Mouse (Mus musculus) hindbrain, postnatal 0 days (tissue): Measurements from ENCODE around the gene Mfap3. TPM values are rescaled to one million over a fixed set of nuclear protein-coding genes. Genes with fewer than 3 reads are reported as not detected.

Source experiments
- ATAC-seq: fragments of 200-750 bp; cut with Nextera tagmentation; 2 replicates; pipeline ENCODE4 v1.8.0; 2017; ENCODE audit warnings: mild to moderate bottlenecking, moderate TSS enrichment, moderate library complexity
- DNase-seq: peaks from one replicate; pipeline ENCODE4 v3.0.0-alpha.2; 2015; ENCODE audit warnings: low spot score
- H3K27ac ChIP-seq: fragments of 300-500 bp; sonication (generic); 2 replicates; pipeline ENCODE4 v1.5.1; 2014; ENCODE audit warnings: mild to moderate bottlenecking
- H3K27me3 ChIP-seq: fragments of 300-500 bp; sonication (generic); 2 replicates; pipeline ENCODE4 v1.6.1; 2014; ENCODE audit warnings: low read length, mixed read lengths; ENCODE audit not compliant: insufficient read depth
- H3K36me3 ChIP-seq: fragments of 300-500 bp; sonication (generic); 2 replicates; pipeline ENCODE4 v1.6.1; 2014; ENCODE audit warnings: low read length, mixed read lengths; ENCODE audit not compliant: insufficient read depth
- H3K4me1 ChIP-seq: fragments of 300-500 bp; sonication (generic); 2 replicates; pipeline ENCODE4 v1.6.1; 2014; ENCODE audit warnings: antibody characterized with exemption, low read length, mixed read lengths; ENCODE audit not compliant: insufficient read depth
- H3K4me2 ChIP-seq: fragments of 300-500 bp; sonication (generic); 2 replicates; pipeline ENCODE4 v1.6.1; 2014; ENCODE audit warnings: low read depth, mild to moderate bottlenecking, low read length, moderate library complexity, mixed read lengths
- H3K4me3 ChIP-seq: fragments of 300-500 bp; sonication (generic); 2 replicates; pipeline ENCODE4 v1.5.1; 2014; ENCODE audit warnings: low read length
- H3K9ac ChIP-seq: fragments of 300-500 bp; sonication (generic); replicated peaks from 2 replicates; pipeline ENCODE4 v1.6.1; 2014; ENCODE audit warnings: mild to moderate bottlenecking, low read length, moderate library complexity, mixed read lengths
- H3K9me3 ChIP-seq: fragments of 300-500 bp; sonication (generic); 2 replicates; pipeline ENCODE4 v1.6.1; 2016; ENCODE audit warnings: low read length, mixed read lengths
- CTCF ChIP-seq: IDR thresholded peaks from 2 replicates; pipeline ENCODE4 v1.5.1; 2016; ENCODE audit warnings: antibody characterized with exemption, control low read depth, low read depth
- WGBS: fragments of 180-500 bp; shearing (Covaris S2); extraction: QIAGEN DNeasy Blood & Tissue Kit; methylation state at CpG from one replicate; pipeline ENCODE4 v1.1.7; 2014; 5-methylcytosine and 5-hydroxymethylcytosine counted together
- polyA plus RNA-seq: library from polyadenylated mRNA; unstranded; fragments of >200 nt; fragmentation: Nextera tagmentation; extraction: Ambion mirVana; gene quantifications from 2 replicates; pipeline ENCODE4 v1.2.1, GENCODE M21; 2015
- total RNA-seq: library from RNA; depleted of rRNA; stranded (reverse); fragments of >200 nt; gene quantifications from 2 replicates; pipeline ENCODE4 v1.2.3, GENCODE M21; 2014; rRNA removed

The Mfap3 gene
- total and polyA plus RNA-seq, 2 experiments from 2014 or later, result 46.6 to 47.7 TPM

GRCm38 (mm10) chr11:57582818-57583635 is 64.6 kb downstream of the Mfap3 start:
- DNase-seq, result peak; percentile 53
- Histone ChIP-seq H3K4me2 (no peak overlapping the region), H3K27me3 (no peaks in the 10 kb centered on the region)

More at GRCm38 (mm10) chr11:57582818-57583635, 64.6 kb downstream of the Mfap3 start:
- H3K9me3 ChIP-seq, result no peaks in the 10 kb centered on the region
- H3K9ac ChIP-seq, result no peak overlapping the region
- H3K27ac ChIP-seq, result no peak overlapping the region
- peaks cover 18% of the 10 kb centered on the region for H3K4me1 ChIP-seq
- no peaks in the 10 kb centered on the region for H3K36me3 ChIP-seq
- WGBS, result 9% methylated on average over 10 of the region's 10 CpGs
- no peak for TF ChIP-seq CTCF
- H3K4me3 ChIP-seq, result no peak overlapping the region
- ATAC-seq, result peak; percentile 53; the same call in 1 of the 2 replicates

Other genes starting within 250 kb of the Mfap3 start
- 27.3 and 28.9 TPM in 2 replicates for gene Fam114a2, start within 50 bp of the Mfap3 start, total RNA-seq
- 51.0 and 51.2 TPM in 2 replicates for gene Fam114a2, start within 50 bp of the Mfap3 start, polyA plus RNA-seq
- 20.3 and 23.2 TPM in 2 replicates for gene Galnt10, start 126.8 kb downstream of the Mfap3 start, total RNA-seq
- gene Galnt10, start 126.8 kb downstream of the Mfap3 start, polyA plus RNA-seq, result 10.5 and 10.9 TPM in 2 replicates